Mouse (Mus musculus) stomach, postnatal 0 days (tissue): ENCODE results near the gene Wfdc10.

Experiments used
- CTCF ChIP-seq: IDR thresholded peaks from 2 replicates; pipeline ENCODE4 v1.5.1; 2016; ENCODE audit warnings: antibody characterized with exemption, low read depth, mild to moderate bottlenecking, moderate library complexity
- EP300 ChIP-seq: optimal IDR thresholded peaks from 2 replicates; pipeline ENCODE3; 2016; ENCODE audit warnings: antibody characterized with exemption

- TF ChIP-seq CTCF (no peak), EP300 (no peak)
Observed at GRCm38 (mm10) chr2:164701761-164702160, 45.9 kb downstream of the Wfdc10 start.
